Mouse (Mus musculus) heart, adult 2 months (tissue): ENCODE measurements around the gene Mustn1. TPM values are rescaled to one million over a fixed set of nuclear protein-coding genes. Genes with fewer than 3 reads are reported as not detected.

Experiments used
- DNase-seq, 2 experiments: peaks; one replicate each; pipeline ENCODE4 v3.0.0; 2021
- H3K27ac ChIP-seq: fragments of 200-600 bp; 2 replicates; pipeline ENCODE4 v1.8.1; 2022
- H3K27me3 ChIP-seq: fragments of 200-500 bp; 2 replicates; pipeline ENCODE4 v1.6.1; 2012; ENCODE audit warnings: mild to moderate bottlenecking, low read length, inconsistent platforms, mixed read lengths; ENCODE audit not compliant: control insufficient read depth, insufficient read depth
- H3K36me3 ChIP-seq: fragments of 200-500 bp; 2 replicates; pipeline ENCODE4 v1.6.1; 2012; ENCODE audit warnings: low read length, inconsistent platforms; ENCODE audit not compliant: control insufficient read depth, insufficient read depth
- H3K4me1 ChIP-seq: fragments of 200-500 bp; 2 replicates; pipeline ENCODE4 v1.6.1; 2011; ENCODE audit warnings: low read length; ENCODE audit not compliant: control insufficient read depth, insufficient read depth
- H3K4me3 ChIP-seq: fragments of 200-600 bp; 2 replicates; pipeline ENCODE4 v1.8.1; 2022
- H3K79me2 ChIP-seq: fragments of 200-500 bp; replicated peaks from 2 replicates; pipeline ENCODE4 v1.6.1; 2012; ENCODE audit warnings: mild to moderate bottlenecking, inconsistent platforms, low read length, moderate library complexity, mixed read lengths; ENCODE audit not compliant: control insufficient read depth, insufficient read depth
- H3K9ac ChIP-seq: fragments of 200-500 bp; 2 replicates; pipeline ENCODE4 v1.6.1; 2012; ENCODE audit warnings: low read depth, mild to moderate bottlenecking, control low read depth, inconsistent platforms, low read length, mixed read lengths
- CTCF ChIP-seq: fragments of 200-600 bp; IDR thresholded peaks from 2 replicates; pipeline ENCODE4 v1.8.1; 2022; ENCODE audit warnings: antibody characterized with exemption, mild to moderate bottlenecking, moderate library complexity
- EP300 ChIP-seq: fragments of 200-500 bp; IDR thresholded peaks from 2 replicates; pipeline ENCODE4 v1.6.1; 2011; ENCODE audit warnings: low read depth, low read length, control low read depth; ENCODE audit not compliant: insufficient read depth
- POLR2A ChIP-seq: fragments of 200-500 bp; IDR thresholded peaks from 2 replicates; pipeline ENCODE4 v1.6.1; 2011; ENCODE audit warnings: mild to moderate bottlenecking, low read depth, low read length, control low read depth; ENCODE audit not compliant: insufficient read depth
- WGBS: fragments of 180-500 bp; shearing (Covaris S2); methylation state at CpG from one replicate; pipeline ENCODE4 v1.1.7; 2018; 5-methylcytosine and 5-hydroxymethylcytosine counted together
- intact Hi-C: fragments of 180-260 bp; cut with DNase I; formaldehyde crosslinking; loops from one replicate; pipeline ENCODE4 v1.15.1; 2025
- polyA plus RNA-seq: library from polyadenylated mRNA; depleted of rRNA; stranded (reverse); fragments of >200 nt; gene quantifications from 2 replicates; pipeline ENCODE4 v1.2.3, GENCODE M21; 2012
- total RNA-seq, 2 experiments: library from RNA; stranded (reverse); gene quantifications; 2 replicates each; pipeline ENCODE4 v1.2.3; 2021

The Mustn1 gene
- total and polyA plus RNA-seq, 3 experiments, result 14.4 to 17.7 (median 15.9) TPM

DNA sequence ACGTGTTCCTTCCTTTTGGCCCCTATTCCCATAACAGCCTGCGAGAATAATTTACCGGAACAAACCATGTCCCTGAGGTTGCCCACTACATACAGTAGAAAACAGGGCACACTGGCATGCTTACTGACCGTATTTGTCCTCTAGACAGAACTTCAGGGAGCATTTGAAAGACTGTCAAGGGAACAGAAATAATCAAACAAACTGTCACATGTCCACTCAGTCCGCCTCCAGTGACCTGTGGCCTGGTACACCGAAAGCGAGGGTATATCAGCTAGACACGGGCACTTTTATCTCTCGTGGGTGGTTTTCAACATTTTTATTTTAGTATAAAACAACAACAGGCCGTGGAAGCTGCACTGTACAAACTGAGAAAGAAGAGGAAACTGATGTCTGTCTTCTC is 10.2 kb upstream of the Mustn1 start:
- no peak overlapping the region for H3K9ac ChIP-seq
- H3K4me3 ChIP-seq, result no peak overlapping the region
- no peak for TF ChIP-seq CTCF
- TF ChIP-seq POLR2A, result no peak
- no peak for TF ChIP-seq EP300
- intact Hi-C loops, result loop anchor here (5.0 kb wide), 3 partner anchors 42 to 277 kb away; partner anchors contain the start of gene Tmem110
- DNase-seq, result no peak
- H3K4me1 ChIP-seq, result peaks cover 12% of the 10 kb centered on the region
- 79% methylated on average over 10 of the region's 10 CpGs for WGBS
- no peaks in the 10 kb centered on the region for H3K27me3 ChIP-seq
- H3K36me3 ChIP-seq, result peaks cover 2% of the 10 kb centered on the region; the same call in 1 of the 2 replicates
- H3K27ac ChIP-seq, result peak overlapping the region; percentile 75
- H3K79me2 ChIP-seq, result no peaks in the 10 kb centered on the region

DNA sequence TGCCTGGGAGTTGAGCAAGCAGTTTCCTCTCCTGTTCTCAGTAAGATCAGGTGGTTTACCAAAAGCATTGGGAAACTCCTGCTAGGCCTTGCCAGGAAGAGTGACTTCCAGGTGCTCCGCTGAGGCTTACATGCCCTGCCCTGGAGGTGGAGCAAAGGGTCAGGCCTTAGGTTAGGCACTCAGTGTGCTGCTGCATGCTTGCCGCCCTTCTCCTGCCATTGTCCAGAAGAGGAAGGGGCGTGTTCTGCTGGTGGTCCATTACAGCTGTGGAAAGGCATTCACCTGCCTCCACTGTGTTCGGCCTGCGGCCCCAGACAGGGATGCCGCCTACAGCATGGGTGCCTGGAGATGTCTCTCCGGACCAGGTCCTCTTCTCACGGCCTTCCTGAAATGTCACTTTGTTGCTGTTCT is 9.6 kb upstream of the Mustn1 start:
- Histone ChIP-seq H3K9ac (peak overlapping the region; percentile 33), H3K4me3 (no peak overlapping the region), H3K27me3 (no peaks in the 10 kb centered on the region), H3K79me2 (no peaks in the 10 kb centered on the region), H3K36me3 (peaks cover 2% of the 10 kb centered on the region; the same call in 1 of the 2 replicates), H3K27ac (peak overlapping the region; percentile 75), H3K4me1 (peaks cover 12% of the 10 kb centered on the region)
- 0 out of 2 replicates have a peak, but pooled peaks have one; percentile 15 for TF ChIP-seq CTCF
- TF ChIP-seq EP300, result peak; percentile 81; the same call in 1 of the 2 replicates
- TF ChIP-seq POLR2A, result peak; percentile 61; the same call in 1 of the 2 replicates
- 50% methylated on average over 8 of the region's 8 CpGs for WGBS
- intact Hi-C loops, result loop anchor here (5.0 kb wide), 3 partner anchors 42 to 277 kb away; partner anchors contain the start of gene Tmem110
- peak; percentile 74 to 79 for DNase-seq

DNA sequence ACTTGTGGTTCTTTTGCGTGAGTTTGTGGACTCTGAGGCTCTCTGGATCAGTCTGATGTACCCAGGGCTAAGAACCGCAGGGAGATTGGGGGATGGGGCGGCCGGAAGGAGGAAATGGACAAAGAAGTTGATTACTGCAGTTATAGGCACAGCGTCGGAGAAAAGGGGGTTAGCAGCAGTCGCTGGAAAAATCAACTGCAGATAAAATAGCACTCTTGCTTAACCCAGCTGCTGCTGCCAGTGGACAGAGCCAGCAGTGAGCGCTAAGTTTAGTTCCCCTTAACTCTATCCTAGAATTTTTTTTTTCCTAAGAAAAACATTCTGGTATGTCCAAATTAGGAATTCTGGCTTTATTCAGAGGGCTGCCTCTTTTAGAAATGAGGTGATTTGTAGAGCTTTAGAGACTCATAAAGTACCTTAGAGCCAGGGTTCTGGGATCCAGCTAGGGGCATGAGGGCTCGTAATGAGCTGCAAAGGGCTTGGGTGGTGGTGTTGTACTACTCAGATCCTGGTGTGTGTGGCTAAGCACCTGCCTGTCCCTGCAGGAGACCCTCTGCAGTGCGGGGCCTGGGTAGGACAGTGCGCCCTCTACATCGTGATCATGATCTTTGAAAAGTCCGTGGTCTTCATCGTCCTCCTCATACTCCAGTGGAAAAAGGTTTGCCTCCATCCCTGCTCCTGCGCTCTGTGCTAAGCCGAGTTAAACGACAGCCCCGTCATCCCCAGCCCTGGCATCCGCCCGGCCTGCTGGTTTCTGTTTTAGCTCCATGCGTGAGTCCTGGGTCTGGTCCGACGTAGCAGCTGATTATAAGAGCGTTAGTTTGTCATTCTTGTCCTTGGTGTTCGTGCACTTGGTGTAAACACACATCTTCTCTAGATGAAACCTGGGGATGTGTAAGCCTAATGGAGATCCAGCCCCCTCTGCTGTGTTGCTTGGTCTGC is 8.5 kb upstream of the Mustn1 start:
- Histone ChIP-seq H3K4me3 (no peak overlapping the region), H3K79me2 (no peaks in the 10 kb centered on the region), H3K27ac (peak overlapping the region; percentile 75), H3K4me1 (peaks cover 12% of the 10 kb centered on the region), H3K36me3 (peaks cover 2% of the 10 kb centered on the region; the same call in 1 of the 2 replicates), H3K9ac (no peak overlapping the region; the same call in none of the 2 replicates), H3K27me3 (no peaks in the 10 kb centered on the region)
- intact Hi-C loops, result no loop called here
- peak; percentile 53 to 61 for DNase-seq
- TF ChIP-seq POLR2A (no peak), CTCF (no peak)
- WGBS, result 51% methylated on average over 25 of the region's 25 CpGs

DNA sequence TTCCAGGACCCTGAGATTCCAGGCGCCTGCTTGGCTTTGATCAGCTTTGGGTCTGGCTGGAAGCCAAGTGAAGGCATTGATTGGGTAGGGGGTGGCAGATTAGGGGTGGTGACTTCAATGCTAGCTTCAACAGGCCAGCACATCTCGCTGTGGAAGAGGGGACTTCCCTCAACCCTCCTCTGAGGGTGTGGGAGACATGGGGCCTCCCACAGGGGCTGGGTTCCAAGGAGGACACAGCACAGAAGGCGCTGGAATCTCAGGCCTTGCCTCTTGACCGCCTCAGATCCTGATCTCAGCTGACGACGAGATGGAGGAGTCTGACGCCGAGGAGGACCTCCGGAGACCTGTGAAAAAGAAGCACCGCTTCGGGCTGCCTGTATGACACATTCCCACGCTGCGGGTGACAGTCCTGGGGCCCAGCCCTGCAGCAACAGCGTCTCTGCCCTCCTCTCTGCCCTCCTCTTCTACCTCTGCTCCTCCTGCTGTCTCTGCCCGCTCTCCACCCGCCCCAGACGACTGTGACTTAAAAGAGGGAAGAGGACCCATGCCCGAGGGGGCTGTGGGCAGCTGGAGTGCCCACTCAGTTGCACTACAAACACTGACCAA is 4.8 kb upstream of the Mustn1 start:
- intact Hi-C loops, result no loop called here
- Histone ChIP-seq H3K4me1 (peaks cover 19% of the 10 kb centered on the region), H3K27me3 (no peaks in the 10 kb centered on the region), H3K36me3 (peaks cover 2% of the 10 kb centered on the region; the same call in 1 of the 2 replicates), H3K9ac (no peak overlapping the region), H3K27ac (no peak overlapping the region), H3K4me3 (no peak overlapping the region), H3K79me2 (no peaks in the 10 kb centered on the region)
- WGBS, result 76% methylated on average over 18 of the region's 18 CpGs
- DNase-seq, result no peak
- TF ChIP-seq POLR2A (no peak), CTCF (no peak), EP300 (no peak)

DNA sequence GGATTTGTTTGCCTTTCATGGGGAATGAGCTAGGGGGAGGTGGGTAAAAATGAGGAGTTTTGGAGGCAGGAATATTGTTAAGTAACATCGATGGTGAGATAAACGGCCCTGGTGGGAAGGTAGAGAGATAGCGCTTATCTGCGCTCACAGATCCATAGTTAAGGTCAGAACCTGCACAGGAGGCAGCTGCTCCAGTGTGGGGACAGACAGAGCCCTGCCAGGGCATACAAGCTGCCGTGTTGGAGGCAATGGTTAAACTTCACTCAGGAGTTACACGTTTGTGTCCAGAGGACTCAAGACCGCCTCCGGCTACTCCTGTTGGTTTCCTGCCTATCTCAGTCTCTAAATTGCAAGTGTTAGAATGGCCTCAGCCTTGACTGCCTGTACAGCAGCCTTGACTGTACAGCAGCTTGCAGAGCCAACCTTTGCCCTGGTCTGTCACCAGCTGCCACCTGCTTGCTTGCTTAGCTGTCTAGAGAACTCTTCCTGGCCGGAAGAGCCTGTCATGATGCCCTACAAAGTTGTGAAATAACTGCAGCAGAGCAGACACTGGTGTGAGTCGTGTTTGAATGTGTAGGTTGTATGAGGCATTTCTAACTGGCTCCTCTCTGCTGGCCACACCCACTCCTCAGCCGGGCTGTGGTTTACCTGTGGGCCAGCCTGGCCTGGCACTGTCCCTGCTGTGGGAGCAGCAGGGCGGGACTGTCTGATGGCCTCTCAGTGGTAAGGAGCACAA is 3.7 kb upstream of the Mustn1 start:
- intact Hi-C loops, result no loop called here
- no peaks in the 10 kb centered on the region for H3K79me2 ChIP-seq
- H3K36me3 ChIP-seq, result no peaks in the 10 kb centered on the region
- peak overlapping the region; percentile 39; the same call in 1 of the 2 replicates for H3K27ac ChIP-seq
- H3K4me1 ChIP-seq, result peaks cover 15% of the 10 kb centered on the region
- no peak for DNase-seq
- H3K27me3 ChIP-seq, result no peaks in the 10 kb centered on the region
- no peak overlapping the region for H3K9ac ChIP-seq
- TF ChIP-seq POLR2A, result no peak
- no peak for TF ChIP-seq CTCF
- TF ChIP-seq EP300, result no peak
- no peak overlapping the region for H3K4me3 ChIP-seq
- 72% methylated on average over 12 of the region's 12 CpGs for WGBS
